Mouse (Mus musculus): Measurements from ENCODE around the gene Crip1.

Gene Crip1

GRCm38 (mm10) chr12:113146112-113147057, at the start of gene Crip1:
Gene Crip1, plus strand, starts transcription at chr12:113146316.
- DNase-seq (ENCODE audit: low read depth, low spot score), result peak; percentile 82

DNA sequence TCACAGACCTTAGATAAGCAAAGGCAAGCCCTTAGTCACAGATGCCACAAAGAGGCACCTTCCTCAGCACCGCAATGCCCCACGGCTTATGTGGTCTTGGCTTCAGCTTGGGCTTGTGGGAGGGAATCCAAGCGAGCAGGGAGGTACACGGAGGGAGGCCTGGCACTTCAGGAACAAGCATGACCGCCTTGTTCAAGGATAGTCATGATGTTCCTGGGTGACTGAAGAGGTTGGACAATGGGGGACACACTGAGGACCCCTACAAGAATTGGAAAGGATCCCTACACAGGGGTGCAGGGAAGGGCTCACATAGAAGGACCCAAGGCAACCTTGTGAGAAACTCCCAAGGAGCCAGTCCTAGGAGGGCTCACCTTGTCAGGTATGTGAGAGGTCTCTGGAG, 49.1 kb upstream of the Crip1 start:
- no peak for DNase-seq (ENCODE audit: low read depth, low spot score)

DNA sequence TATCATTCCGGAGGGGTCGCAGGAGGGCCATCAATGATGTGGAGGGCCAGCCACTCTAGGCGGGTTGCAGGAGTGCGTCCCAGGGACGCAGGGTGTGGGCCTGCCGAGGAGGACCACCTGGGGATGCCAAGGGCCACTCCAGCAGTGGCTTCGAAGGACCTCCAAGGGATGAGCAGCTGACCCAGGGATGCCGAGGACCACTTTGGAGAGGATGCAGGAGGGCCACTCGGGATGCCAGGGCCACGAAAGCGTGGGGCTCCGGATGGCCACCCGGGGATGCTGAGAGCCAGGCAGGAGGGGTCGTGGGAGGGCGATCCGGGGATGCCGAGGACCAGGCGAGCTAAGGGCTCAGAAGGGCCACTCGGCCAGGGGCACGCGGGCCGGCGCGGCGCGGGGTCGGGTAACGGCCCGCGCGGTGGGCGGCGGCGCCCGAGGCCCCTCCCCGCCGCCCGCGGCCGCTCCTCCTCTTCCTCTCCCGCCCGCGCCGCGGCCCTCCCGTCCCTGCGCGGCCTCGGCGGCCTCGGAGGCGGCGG, 48.3 kb upstream of the Crip1 start, which contains the start of gene Mta1:
Gene Mta1 (plus strand): TSS at position 530 of the 533 bp plus-strand sequence.
- peak; percentile 59 for DNase-seq (ENCODE audit: low read depth, low spot score)

DNA sequence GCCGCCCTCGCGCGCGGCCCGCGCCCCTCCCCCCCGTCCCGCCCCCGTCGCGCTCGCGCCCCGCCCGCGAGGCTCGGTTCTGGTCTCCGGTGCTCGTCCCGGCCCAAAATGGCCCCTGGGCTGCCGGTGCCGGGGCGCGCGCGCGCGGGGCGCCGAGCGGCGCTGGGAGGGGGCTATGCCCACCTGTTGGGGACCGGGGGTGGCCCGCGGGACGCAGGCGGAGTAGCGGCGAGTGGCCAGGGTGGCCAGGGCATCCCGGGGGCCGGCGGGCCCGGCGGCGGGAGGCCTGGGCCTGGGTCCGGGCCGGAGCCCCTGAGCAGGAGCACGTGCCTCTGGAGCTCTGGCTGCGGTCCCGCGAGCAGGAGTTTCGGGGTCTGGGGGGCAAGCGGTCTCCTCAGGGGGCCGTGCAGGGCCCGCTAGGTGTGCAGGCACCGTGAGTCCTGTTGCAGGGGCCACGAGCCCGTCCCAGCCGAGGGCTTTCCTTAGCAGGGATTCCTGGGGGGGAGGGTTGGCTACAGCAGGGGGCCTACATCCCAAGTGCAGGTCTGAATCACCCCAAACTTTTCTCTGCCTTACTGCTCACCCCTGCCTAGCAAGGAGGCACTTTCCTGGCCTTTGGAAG, 47.5 kb upstream of the Crip1 start:
- DNase-seq (ENCODE audit: low read depth, low spot score), result no peak

DNA sequence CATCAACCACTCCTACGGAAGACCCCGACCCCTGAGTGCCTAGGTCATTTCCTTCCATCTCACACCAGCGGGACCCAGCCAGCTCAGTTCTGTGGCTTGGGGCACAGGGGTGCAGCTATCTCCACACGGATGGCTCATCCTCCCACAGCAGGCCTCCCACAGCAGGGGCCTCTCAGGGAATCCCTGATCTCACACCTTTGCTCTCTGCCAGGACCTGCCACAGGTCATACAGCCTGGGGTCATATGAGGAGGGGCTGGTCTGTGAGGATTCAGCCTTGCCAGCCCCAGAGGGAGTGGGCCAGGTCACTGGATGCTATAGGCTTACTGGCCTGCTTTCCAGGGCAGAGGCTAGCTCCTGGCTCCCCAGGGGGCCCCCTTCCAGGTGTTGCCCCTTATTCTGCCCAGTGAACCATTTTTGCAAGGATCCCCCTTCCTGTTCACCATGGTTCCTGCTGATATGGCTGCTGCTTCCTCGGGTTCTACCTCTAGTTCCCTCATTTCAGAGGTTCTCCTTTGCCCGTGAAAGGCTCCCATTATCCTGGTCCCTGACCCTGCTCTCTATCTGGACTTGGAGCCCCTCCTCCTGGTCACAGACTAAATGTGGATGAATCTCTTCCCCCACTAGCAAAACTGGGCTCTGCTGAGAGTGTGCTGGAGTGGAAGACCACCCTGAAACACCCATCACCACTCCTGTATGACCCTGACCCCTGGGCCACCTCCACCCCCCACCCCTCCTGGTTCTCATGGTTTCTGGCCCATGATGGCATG, 46.5 kb upstream of the Crip1 start:
- no peak for DNase-seq (ENCODE audit: low read depth, low spot score)

DNA sequence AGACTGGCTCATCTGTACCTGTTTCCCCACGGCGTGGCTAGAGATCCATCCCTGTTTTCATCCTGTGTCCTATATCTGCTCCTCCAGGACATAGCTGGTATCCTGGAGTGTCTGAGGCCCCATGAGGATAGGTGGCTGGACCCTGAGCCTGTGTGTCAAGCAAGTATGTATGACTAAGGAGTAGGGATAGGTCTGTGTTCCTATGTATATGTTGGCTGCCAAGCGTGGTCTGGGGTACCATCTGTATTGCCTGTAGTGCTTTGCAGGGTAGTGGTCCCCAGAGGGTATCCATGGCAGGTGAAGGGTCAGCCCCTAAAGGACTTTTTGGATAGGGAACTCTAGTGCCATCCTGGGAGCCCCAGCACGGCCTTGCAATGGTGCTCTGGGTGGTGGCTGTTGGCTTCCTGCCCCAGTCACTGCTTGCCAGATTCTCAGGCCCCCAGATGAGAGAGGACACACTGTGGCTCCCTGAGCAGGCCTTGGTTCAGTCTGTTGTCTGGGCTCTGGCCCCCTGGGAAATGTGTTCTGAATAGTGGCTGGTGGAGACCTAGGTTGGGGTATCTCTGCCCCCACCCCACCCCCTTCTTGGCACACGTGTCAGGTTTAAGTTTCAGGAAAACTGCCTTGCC, 45.6 kb upstream of the Crip1 start:
- DNase-seq (ENCODE audit: low read depth, low spot score), result peak; percentile 61

- no peak for DNase-seq (ENCODE audit: low read depth, low spot score)
Observed at GRCm38 (mm10) chr12:113101251-113101960, 44.7 kb upstream of the Crip1 start.

- DNase-seq (ENCODE audit: low read depth, low spot score), result peak; percentile 82
Observed at GRCm38 (mm10) chr12:113102461-113102860, 43.7 kb upstream of the Crip1 start.

GRCm38 (mm10) chr12:113103846-113104451, 42.2 kb upstream of the Crip1 start:
- DNase-seq (ENCODE audit: low read depth, low spot score), result peak; percentile 42

DNA sequence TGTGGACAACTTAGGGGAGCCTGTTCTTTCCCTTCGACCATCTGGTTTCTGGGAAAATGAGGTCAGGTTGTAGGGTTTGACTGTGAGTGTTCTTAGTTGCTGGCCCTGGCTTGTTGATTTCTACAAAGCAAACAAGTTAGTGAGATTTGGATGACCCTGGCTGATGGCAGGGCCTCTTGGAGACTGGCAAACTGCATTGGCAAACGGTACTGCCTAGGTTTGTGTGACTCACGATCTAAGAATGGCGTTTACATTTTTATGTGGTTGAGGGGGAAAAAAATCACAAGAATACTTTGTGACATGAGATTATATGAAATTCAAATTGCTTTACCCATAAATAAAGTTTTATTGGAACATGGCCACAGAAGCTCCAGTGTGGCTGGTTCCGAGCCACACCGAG, 39.7 kb upstream of the Crip1 start:
- DNase-seq (ENCODE audit: low read depth, low spot score), result peak; percentile 70

DNA sequence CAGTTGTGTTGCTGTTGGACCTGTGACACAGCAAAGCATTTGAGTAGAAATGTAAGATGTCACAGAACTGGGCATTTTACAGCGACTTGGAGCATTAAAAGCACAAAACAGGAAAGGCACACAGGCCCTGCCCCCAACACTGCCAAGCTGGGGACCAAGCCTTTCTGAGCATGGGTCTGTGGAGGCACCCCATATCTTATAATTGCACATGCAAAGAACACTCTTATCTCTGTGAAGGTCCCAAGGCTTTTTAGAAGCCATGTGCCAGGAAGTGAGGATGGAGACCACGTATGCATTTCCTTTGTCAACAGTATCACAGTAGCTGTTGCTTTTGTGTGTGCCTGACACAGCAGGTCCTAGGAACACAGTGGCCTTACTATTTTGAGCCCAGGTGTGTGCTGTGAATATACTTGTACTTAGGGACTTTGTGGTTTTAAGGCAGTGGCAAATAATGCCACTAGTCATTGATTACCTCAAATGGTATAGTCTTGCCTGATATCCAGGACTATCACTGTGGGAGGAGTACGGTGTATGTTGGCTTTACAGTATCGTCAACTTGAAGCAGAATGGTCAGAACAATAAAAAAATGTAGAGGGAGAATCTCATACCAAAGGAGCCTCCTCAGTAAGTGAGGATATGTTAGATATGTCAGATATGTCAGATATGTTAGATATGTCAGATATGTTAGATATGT, 38.5 kb upstream of the Crip1 start:
- DNase-seq (ENCODE audit: low read depth, low spot score), result no peak

GRCm38 (mm10) chr12:113108528-113109283, 37.4 kb upstream of the Crip1 start:
- DNase-seq (ENCODE audit: low read depth, low spot score), result no peak

DNA sequence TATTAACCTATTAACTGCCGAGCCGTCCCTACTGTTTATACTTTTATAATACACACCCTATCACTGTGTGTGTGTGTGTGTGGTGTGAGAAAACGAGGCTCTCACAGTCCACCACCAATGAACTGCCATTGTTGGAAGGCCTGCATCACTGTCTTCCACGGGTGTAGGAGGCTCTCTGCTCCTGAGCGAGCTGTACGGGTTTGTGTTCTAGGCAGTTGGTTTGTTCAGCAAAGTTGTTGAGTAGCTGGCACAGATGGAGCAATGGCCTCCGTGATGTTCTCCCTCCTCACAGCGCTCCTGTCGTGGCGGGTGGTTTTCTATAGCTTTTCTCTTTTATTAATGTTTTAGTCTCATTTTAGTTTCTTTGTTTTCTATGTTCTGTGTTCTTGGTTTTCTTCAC, 36.3 kb upstream of the Crip1 start:
- DNase-seq (ENCODE audit: low read depth, low spot score), result peak; percentile 53

- DNase-seq (ENCODE audit: low read depth, low spot score), result no peak
Observed at GRCm38 (mm10) chr12:113114141-113114540, 32.0 kb upstream of the Crip1 start.

- DNase-seq (ENCODE audit: low read depth, low spot score), result no peak
Observed at GRCm38 (mm10) chr12:113114856-113115538, 31.1 kb upstream of the Crip1 start.

DNA sequence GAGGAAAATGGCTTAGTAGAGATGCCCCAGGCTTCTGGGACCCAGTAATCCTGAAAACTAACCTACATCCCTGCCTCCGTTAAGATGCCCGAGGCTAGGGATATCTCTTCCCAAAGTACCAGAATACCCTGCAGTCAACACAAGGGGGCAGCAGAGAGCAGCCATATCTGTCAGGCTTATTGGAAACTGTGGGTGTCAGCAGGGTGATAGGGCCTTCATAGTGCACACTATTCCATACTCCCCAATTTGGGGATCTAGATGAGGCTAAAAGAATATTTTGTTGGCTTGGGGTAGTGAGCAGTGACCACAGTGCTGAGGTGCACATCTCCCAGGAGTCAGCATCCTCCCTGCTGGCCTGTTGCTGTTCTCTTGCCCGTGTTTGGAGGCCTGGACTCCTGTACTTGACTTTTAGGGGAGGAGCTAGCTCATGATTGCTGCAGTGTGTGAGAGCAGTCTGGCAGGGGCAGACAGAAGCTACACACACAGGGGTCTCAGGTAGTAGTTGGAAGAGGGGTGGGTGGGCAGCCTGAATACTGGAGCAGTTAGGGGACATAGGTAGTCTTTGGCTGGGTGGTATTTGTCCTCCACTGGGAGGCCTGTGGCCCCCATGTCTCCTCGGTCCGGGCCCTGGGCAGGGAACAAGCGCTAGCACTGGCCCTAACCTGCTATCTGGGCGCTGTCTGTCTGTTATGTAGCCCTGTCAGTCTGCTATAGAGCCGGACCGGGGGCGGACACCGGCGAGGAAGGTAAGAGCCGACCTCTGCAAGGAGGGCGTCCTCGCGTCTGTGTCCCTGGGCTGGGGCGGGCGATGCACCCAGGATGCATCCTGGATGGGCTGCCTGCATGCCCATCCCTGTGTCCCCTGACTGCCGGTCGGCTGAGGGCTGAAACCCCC, 26.4 kb upstream of the Crip1 start:
- DNase-seq (ENCODE audit: low read depth, low spot score), result peak; percentile 87

GRCm38 (mm10) chr12:113124726-113125125, 21.4 kb upstream of the Crip1 start:
- no peak for DNase-seq (ENCODE audit: low read depth, low spot score)

All from brain, adult 2 months (tissue).